Mouse (Mus musculus): ENCODE measurements around the gene Aff3.

DNA sequence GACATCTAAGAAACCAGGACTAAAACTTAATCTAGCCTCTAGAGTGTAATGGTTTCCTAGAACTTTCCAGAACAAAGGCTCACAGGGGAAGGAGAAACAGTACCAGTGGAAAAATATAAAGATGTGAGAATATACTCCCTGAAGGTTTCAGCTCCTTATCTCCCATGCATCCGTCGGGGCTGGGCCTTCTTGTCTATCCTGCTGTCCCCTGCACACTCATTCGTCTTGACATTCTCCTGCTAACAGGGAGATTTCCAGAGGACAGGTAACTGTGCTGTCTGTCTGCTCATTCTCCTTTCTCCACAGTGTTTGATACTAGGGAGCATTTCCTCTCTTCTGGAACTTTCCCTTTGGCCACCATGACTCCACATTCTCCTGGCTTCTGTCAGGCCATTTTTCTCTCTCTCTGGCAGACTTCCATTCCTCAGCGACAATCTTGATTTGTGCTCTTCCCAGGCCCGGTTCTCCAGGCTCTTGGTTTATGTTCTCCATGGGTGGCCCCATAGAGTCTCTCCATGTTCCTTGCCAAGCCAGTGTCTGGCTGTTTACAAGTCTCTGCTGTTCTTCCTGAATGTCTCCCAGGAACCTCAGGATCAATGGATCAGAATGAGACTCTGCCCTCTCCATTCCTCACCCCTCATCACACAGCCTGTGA lies 1.5 kb upstream of the Aff3 start:
- no peak for TF ChIP-seq CTCF (IDR thresholded peaks at IDR 0.05; ENCODE audit: insufficient read depth, low read depth, low read length)
- TF ChIP-seq POLR2A (IDR thresholded peaks at IDR 0.05; ENCODE audit: insufficient read depth, low read depth, low read length), result no peak
